Mouse (Mus musculus) heart, embryonic 14.5 days (tissue): ENCODE data around the gene Hist2h3c1. TPM values are rescaled to one million over a fixed set of nuclear protein-coding genes. Genes with fewer than 3 reads are reported as not detected.
A peak's percentile ranks its signal among the peaks of the same experiment; 100 is the strongest.

Experiments
- ATAC-seq: fragments of 200-750 bp; cut with Nextera tagmentation; 2 replicates; pipeline ENCODE4 v1.8.0; 2017; ENCODE audit warnings: low read depth, moderate TSS enrichment; ENCODE audit not compliant: insufficient number of reproducible peaks, insufficient read depth, low FRiP score
- H3K27ac ChIP-seq, 2 experiments: fragments of 200-500 bp in 1 of 2; fragments of 300-500 bp in 1 of 2; sonication (generic) in 1 of 2; replicated peaks in 1 of 2; 2 replicates each; pipeline ENCODE4 v1.5.1; 2012 to 2014; ENCODE audit warnings: low read depth in 2 of 2, low read length in 2 of 2, control low read depth in 1 of 2, mild to moderate bottlenecking in 1 of 2, mixed read lengths in 1 of 2; ENCODE audit not compliant: control insufficient read depth in 1 of 2, insufficient read depth in 1 of 2
- H3K27me3 ChIP-seq: fragments of 300-500 bp; sonication (generic); 2 replicates; pipeline ENCODE4 v1.6.1; 2014; ENCODE audit warnings: mild to moderate bottlenecking, low read length, control low read depth; ENCODE audit not compliant: control insufficient read depth, insufficient read depth
- H3K36me3 ChIP-seq: fragments of 300-500 bp; sonication (generic); 2 replicates; pipeline ENCODE4 v1.6.1; 2014; ENCODE audit warnings: mild to moderate bottlenecking, control low read depth, low read length, mixed read lengths; ENCODE audit not compliant: control insufficient read depth, insufficient read depth
- H3K4me1 ChIP-seq, 2 experiments: fragments of 200-500 bp in 1 of 2; fragments of 300-500 bp in 1 of 2; sonication (generic) in 1 of 2; 2 replicates each; pipeline ENCODE4 v1.6.1; 2012 to 2014; ENCODE audit warnings: low read length in 2 of 2, control low read depth in 1 of 2, mixed read lengths in 1 of 2; ENCODE audit not compliant: control insufficient read depth in 2 of 2, insufficient read depth in 2 of 2
- H3K4me2 ChIP-seq: fragments of 300-500 bp; sonication (generic); 2 replicates; pipeline ENCODE4 v1.6.1; 2014; ENCODE audit warnings: mild to moderate bottlenecking, low read length
- H3K4me3 ChIP-seq, 2 experiments: fragments of 200-500 bp in 1 of 2; fragments of 300-500 bp in 1 of 2; sonication (generic) in 1 of 2; 2 replicates each; pipeline ENCODE4 v1.5.1; 2012 to 2014; ENCODE audit warnings: low read length in 2 of 2, mild to moderate bottlenecking in 2 of 2, control low read depth in 1 of 2, low read depth in 1 of 2, moderate library complexity in 1 of 2; ENCODE audit not compliant: control insufficient read depth in 1 of 2, insufficient read depth in 1 of 2
- H3K9ac ChIP-seq: fragments of 300-500 bp; sonication (generic); 2 replicates; pipeline ENCODE4 v1.6.1; 2014; ENCODE audit warnings: mild to moderate bottlenecking, low read length
- H3K9me3 ChIP-seq: fragments of 300-500 bp; sonication (generic); 2 replicates; pipeline ENCODE4 v1.6.1; 2016; ENCODE audit warnings: low read length, control low read depth; ENCODE audit not compliant: control insufficient read depth
- WGBS: fragments of 180-500 bp; shearing (Covaris S2); extraction: QIAGEN DNeasy Blood & Tissue Kit; methylation state at CpG from one replicate; pipeline ENCODE4 v1.1.7; 2014; 5-methylcytosine and 5-hydroxymethylcytosine counted together
- polyA plus RNA-seq: library from polyadenylated mRNA; unstranded; fragments of >200 nt; fragmentation: Nextera tagmentation; extraction: Ambion mirVana; gene quantifications from 2 replicates; pipeline ENCODE4 v1.2.1, GENCODE M21; 2014

The Hist2h3c1 gene
- polyA plus RNA-seq, 1 experiment from 2014 or later, result not detected

GRCm38 (mm10) chr3:96250890-96251289 lies 4.4 kb downstream of the Hist2h3c1 start:
- no peaks in the 10 kb centered on the region for H3K27me3 ChIP-seq
- no peak overlapping the region for H3K9ac ChIP-seq
- H3K4me3 ChIP-seq, result no peak overlapping the region
- H3K4me1 ChIP-seq, result peaks cover 0 to 23% of the 10 kb centered on the region in 2 experiments; a peak in 3 of 4 replicates
- H3K9me3 ChIP-seq, result no peaks in the 10 kb centered on the region
- WGBS, result 60% methylated on average over 3 of the region's 3 CpGs
- 0 out of 4 replicates have a peak overlapping the region, but pooled peaks of 1 of the 2 experiments have one; percentile 14 for H3K27ac ChIP-seq
- H3K4me2 ChIP-seq, result no peak overlapping the region
- no peak for ATAC-seq
- no peaks in the 10 kb centered on the region for H3K36me3 ChIP-seq

- Histone ChIP-seq H3K9me3 (no peaks in the 10 kb centered on the region), H3K4me2 (no peak overlapping the region), H3K36me3 (no peaks in the 10 kb centered on the region), H3K27me3 (no peaks in the 10 kb centered on the region), H3K9ac (no peak overlapping the region), H3K4me1 (peaks cover 0 to 23% of the 10 kb centered on the region in 2 experiments; a peak in 3 of 4 replicates), H3K4me3 (no peak overlapping the region), H3K27ac (no peak overlapping the region)
- WGBS, result 87% methylated on average over 3 of the region's 3 CpGs
- ATAC-seq, result no peak
Measured at GRCm38 (mm10) chr3:96251787-96252186, 5.3 kb downstream of the Hist2h3c1 start.

- Histone ChIP-seq H3K27ac (no peak overlapping the region), H3K36me3 (no peaks in the 10 kb centered on the region), H3K9ac (peak overlapping the region; percentile 48; the same call in 1 of the 2 replicates), H3K9me3 (no peaks in the 10 kb centered on the region), H3K4me3 (no peak overlapping the region), H3K4me2 (no peak overlapping the region), H3K27me3 (no peaks in the 10 kb centered on the region), H3K4me1 (peaks cover 0 to under 1% of the 10 kb centered on the region in 2 experiments; a peak in 1 of 4 replicates)
- ATAC-seq, result no peak
- WGBS, result 24% methylated on average over 10 of the region's 10 CpGs
Measured at GRCm38 (mm10) chr3:96254683-96255355, 8.3 kb downstream of the Hist2h3c1 start.

- H3K9ac ChIP-seq, result no peak overlapping the region
- no peaks in the 10 kb centered on the region for H3K27me3 ChIP-seq
- 75% methylated on average over 5 of the region's 5 CpGs for WGBS
- H3K9me3 ChIP-seq, result no peaks in the 10 kb centered on the region
- H3K27ac ChIP-seq, result no peak overlapping the region
- no peak overlapping the region for H3K4me3 ChIP-seq
- no peaks in the 10 kb centered on the region for H3K4me1 ChIP-seq
- no peaks in the 10 kb centered on the region for H3K36me3 ChIP-seq
- H3K4me2 ChIP-seq, result no peak overlapping the region
- ATAC-seq, result no peak
Measured at GRCm38 (mm10) chr3:96255926-96256593, 9.6 kb downstream of the Hist2h3c1 start.

- Histone ChIP-seq H3K27ac (no peak overlapping the region), H3K27me3 (no peaks in the 10 kb centered on the region), H3K36me3 (no peaks in the 10 kb centered on the region), H3K4me2 (no peak overlapping the region), H3K4me1 (peaks cover 5 to 6% of the 10 kb centered on the region in 2 experiments), H3K9me3 (no peaks in the 10 kb centered on the region), H3K9ac (no peak overlapping the region), H3K4me3 (no peak overlapping the region)
- ATAC-seq, result no peak
- WGBS, result 66% methylated on average over 3 of the region's 3 CpGs
Measured at GRCm38 (mm10) chr3:96257190-96257589, 10.7 kb downstream of the Hist2h3c1 start.

GRCm38 (mm10) chr3:96260220-96260619 lies 13.7 kb downstream of the Hist2h3c1 start:
- H3K4me3 ChIP-seq, result no peak overlapping the region
- H3K27ac ChIP-seq, result no peak overlapping the region
- no peak for ATAC-seq
- peaks cover 13 to 14% of the 10 kb centered on the region in 2 experiments for H3K4me1 ChIP-seq
- 87% methylated on average over 5 of the region's 5 CpGs for WGBS
- no peaks in the 10 kb centered on the region for H3K9me3 ChIP-seq
- H3K9ac ChIP-seq, result no peak overlapping the region
- no peaks in the 10 kb centered on the region for H3K27me3 ChIP-seq
- H3K36me3 ChIP-seq, result no peaks in the 10 kb centered on the region
- no peak overlapping the region for H3K4me2 ChIP-seq

GRCm38 (mm10) chr3:96261623-96262022 lies 15.1 kb downstream of the Hist2h3c1 start:
- Histone ChIP-seq H3K27me3 (no peaks in the 10 kb centered on the region), H3K4me2 (peak overlapping the region; percentile 71), H3K9me3 (no peaks in the 10 kb centered on the region), H3K27ac (peak overlapping the region; percentile 93 to 97), H3K9ac (peak overlapping the region; percentile 82), H3K4me3 (no peak overlapping the region; a peak in 1 of 4 replicates), H3K4me1 (peaks cover 13 to 14% of the 10 kb centered on the region in 2 experiments), H3K36me3 (no peaks in the 10 kb centered on the region)
- no peak for ATAC-seq
- 67% methylated on average over 3 of the region's 3 CpGs for WGBS
